Mouse (Mus musculus) v-Abl transformed pro-B cells (cell line): ENCODE results near the gene Tmem37.

Source experiments
- in situ Hi-C, 2 experiments: fragments of 400-800 bp; cut with MboI; formaldehyde crosslinking; loops; one replicate each; pipeline ENCODE4 v1.15.1; 2025; ENCODE audit not compliant: unreplicated experiment in 2 of 2

Tmem37 gene

GRCm38 (mm10) chr1:120094920-120095319, 21.0 kb upstream of the Tmem37 start:
- in situ Hi-C loops: loop anchor here (5.0 kb wide), 3 partner anchors 52 to 63 kb away; no protein-coding TSS in a partner anchor

GRCm38 (mm10) chr1:120093482-120094134, 19.7 kb upstream of the Tmem37 start:
- in situ Hi-C loops: loop anchor here in 1 of 2 experiments (5.0 kb wide), 1 partner anchor 61 kb away; no protein-coding TSS in a partner anchor

GRCm38 (mm10) chr1:120090880-120091570, 17.2 kb upstream of the Tmem37 start:
- in situ Hi-C loops: loop anchor here in 1 of 2 experiments (5.0 kb wide), 1 partner anchor 59 kb away; no protein-coding TSS in a partner anchor

GRCm38 (mm10) chr1:120089180-120089579, 15.3 kb upstream of the Tmem37 start:
- in situ Hi-C loops: loop anchor here in 1 of 2 experiments (5.0 kb wide), 1 partner anchor 57 kb away; no protein-coding TSS in a partner anchor

GRCm38 (mm10) chr1:120086644-120087043, 12.8 kb upstream of the Tmem37 start:
- in situ Hi-C loops: loop anchor here in 1 of 2 experiments (5.0 kb wide), 1 partner anchor 54 kb away; no protein-coding TSS in a partner anchor

GRCm38 (mm10) chr1:120085696-120086095, 11.8 kb upstream of the Tmem37 start:
- in situ Hi-C loops: loop anchor here in 1 of 2 experiments (5.0 kb wide), 1 partner anchor 53 kb away; no protein-coding TSS in a partner anchor

- in situ Hi-C loops: no loop called here
Observed at GRCm38 (mm10) chr1:120083921-120084517, 10.1 kb upstream of the Tmem37 start.

GRCm38 (mm10) chr1:120082957-120083585, 9.2 kb upstream of the Tmem37 start:
- in situ Hi-C loops: no loop called here

- in situ Hi-C loops: no loop called here
Observed at GRCm38 (mm10) chr1:120080632-120081031, 6.8 kb upstream of the Tmem37 start.

- in situ Hi-C loops: no loop called here
Observed at GRCm38 (mm10) chr1:120077746-120078410, 4.0 kb upstream of the Tmem37 start.

GRCm38 (mm10) chr1:120075507-120075906, 1.6 kb upstream of the Tmem37 start:
- in situ Hi-C loops: no loop called here

- in situ Hi-C loops: no loop called here
Observed at GRCm38 (mm10) chr1:120074931-120075330, 1.1 kb upstream of the Tmem37 start.

GRCm38 (mm10) chr1:120074307-120074702, 431 bp upstream of the Tmem37 start:
- in situ Hi-C loops: no loop called here

GRCm38 (mm10) chr1:120072900-120073299, 974 bp downstream of the Tmem37 start:
- in situ Hi-C loops: no loop called here

- in situ Hi-C loops: no loop called here
Observed at GRCm38 (mm10) chr1:120071133-120071532, 2.7 kb downstream of the Tmem37 start.

- in situ Hi-C loops: no loop called here
Observed at GRCm38 (mm10) chr1:120070168-120070567, 3.7 kb downstream of the Tmem37 start.

- in situ Hi-C loops: no loop called here
Observed at GRCm38 (mm10) chr1:120069120-120069519, 4.8 kb downstream of the Tmem37 start.

GRCm38 (mm10) chr1:120066625-120067024, 7.2 kb downstream of the Tmem37 start:
- in situ Hi-C loops: no loop called here

- in situ Hi-C loops: no loop called here
Observed at GRCm38 (mm10) chr1:120066159-120066558, 7.7 kb downstream of the Tmem37 start.

GRCm38 (mm10) chr1:120064036-120064682, 9.7 kb downstream of the Tmem37 start:
- in situ Hi-C loops: no loop called here
